Mouse (Mus musculus) MEL (cell line): ENCODE results near the gene Prkce. TPM values are rescaled to one million over a fixed set of nuclear protein-coding genes. Genes with fewer than 3 reads are reported as not detected.

ENCODE experiments used
- DNase-seq: peaks from one replicate; pipeline ENCODE4 v3.0.0; 2011; ENCODE audit warnings: low read depth, low spot score
- H3K27ac ChIP-seq: 2 replicates; pipeline ENCODE4 v1.5.1; 2012; ENCODE audit warnings: low read depth, mild to moderate bottlenecking, control low read depth, low read length, moderate library complexity; ENCODE audit not compliant: control insufficient read depth
- H3K27me3 ChIP-seq, 2 experiments: fragments of 150-350 bp in 1 of 2; sonication (generic) in 1 of 2; 2 replicates each; pipeline ENCODE4 v1.6.1; 2012; ENCODE audit warnings: low read length in 2 of 2, mild to moderate bottlenecking in 2 of 2, improper control_type of control experiment in 1 of 2, moderate library complexity in 1 of 2; ENCODE audit not compliant: insufficient read depth in 2 of 2, control insufficient read depth in 1 of 2
- H3K36me3 ChIP-seq, 2 experiments: 2 replicates each; pipeline ENCODE4 v1.6.1; 2012 to 2014; ENCODE audit warnings: low read length in 2 of 2, improper control_type of control experiment in 1 of 2, inconsistent platforms in 1 of 2, mild to moderate bottlenecking in 1 of 2; ENCODE audit not compliant: insufficient read depth in 2 of 2, control insufficient read depth in 1 of 2
- H3K4me1 ChIP-seq, 2 experiments: fragments of 150-350 bp in 1 of 2; sonication (generic) in 1 of 2; 2 replicates each; pipeline ENCODE4 v1.6.1; 2012; ENCODE audit warnings: low read length in 2 of 2, improper control_type of control experiment in 1 of 2, mild to moderate bottlenecking in 1 of 2; ENCODE audit not compliant: insufficient read depth in 2 of 2, control insufficient read depth in 1 of 2
- H3K4me3 ChIP-seq, 2 experiments: fragments of 150-350 bp in 1 of 2; sonication (generic) in 1 of 2; 2 replicates each; pipeline ENCODE4 v1.5.1; 2012; ENCODE audit warnings: low read depth in 2 of 2, low read length in 2 of 2, mild to moderate bottlenecking in 2 of 2, moderate library complexity in 2 of 2, control low read depth in 1 of 2, improper control_type of control experiment in 1 of 2; ENCODE audit not compliant: control insufficient read depth in 1 of 2, insufficient read depth in 1 of 2
- H3K79me2 ChIP-seq: 2 replicates; pipeline ENCODE4 v1.6.1; 2012; ENCODE audit warnings: mild to moderate bottlenecking, low read length, moderate library complexity; ENCODE audit not compliant: control insufficient read depth, poor library complexity, insufficient read depth
- H3K9ac ChIP-seq: 2 replicates; pipeline ENCODE4 v1.6.1; 2012; ENCODE audit warnings: low read depth, mild to moderate bottlenecking, control low read depth, low read length, moderate library complexity; ENCODE audit not compliant: control insufficient read depth, poor library complexity, severe bottlenecking
- H3K9me3 ChIP-seq: fragments of 150-350 bp; sonication (generic); replicated peaks from 2 replicates; pipeline ENCODE4 v1.6.1; 2012; ENCODE audit warnings: mild to moderate bottlenecking, low read length, improper control_type of control experiment, moderate library complexity; ENCODE audit not compliant: insufficient read depth
- BHLHE40 ChIP-seq: IDR thresholded peaks from 2 replicates; pipeline ENCODE4 v1.6.1; 2012; ENCODE audit warnings: low read depth, mild to moderate bottlenecking, inconsistent platforms, low read length, improper control_type of control experiment, borderline replicate concordance
- CTCF ChIP-seq, 3 experiments: IDR thresholded peaks in 2 of 3; conservative IDR thresholded peaks in 1 of 3; 2 replicates each; pipeline ENCODE4 v1.5.1; 2011 to 2012; ENCODE audit warnings: low read length in 3 of 3, low read depth in 2 of 3, mild to moderate bottlenecking in 2 of 3, improper control_type of control experiment in 1 of 3, inconsistent platforms in 1 of 3, mixed read lengths in 1 of 3, moderate library complexity in 1 of 3; ENCODE audit not compliant: control insufficient read depth in 1 of 3, insufficient read depth in 1 of 3, poor library complexity in 1 of 3, severe bottlenecking in 1 of 3
- E2F4 ChIP-seq: IDR thresholded peaks from 2 replicates; pipeline ENCODE4 v1.6.1; 2011; ENCODE audit warnings: low read depth, low read length, improper control_type of control experiment, borderline replicate concordance
- GABPA ChIP-seq: IDR thresholded peaks from 2 replicates; pipeline ENCODE4 v1.6.1; 2012; ENCODE audit warnings: low read depth, mild to moderate bottlenecking, inconsistent platforms, low read length, improper control_type of control experiment, moderate library complexity
- GATA1 ChIP-seq: IDR thresholded peaks from 2 replicates; pipeline ENCODE4 v1.6.1; 2011; ENCODE audit warnings: low read depth, low read length, improper control_type of control experiment
- HCFC1 ChIP-seq: IDR thresholded peaks from 2 replicates; pipeline ENCODE4 v1.6.1; 2012; ENCODE audit warnings: low read depth, mild to moderate bottlenecking, inconsistent platforms, low read length, improper control_type of control experiment, moderate library complexity
- JUND ChIP-seq: IDR thresholded peaks from 2 replicates; pipeline ENCODE4 v1.6.1; 2011; ENCODE audit warnings: low read depth, mild to moderate bottlenecking, improper control_type of control experiment, low read length
- MAFK ChIP-seq: IDR thresholded peaks from 2 replicates; pipeline ENCODE4 v1.6.1; 2011; ENCODE audit warnings: low read depth, mild to moderate bottlenecking, low read length, improper control_type of control experiment, borderline replicate concordance
- MAX ChIP-seq: IDR thresholded peaks from 2 replicates; pipeline ENCODE4 v1.6.1; 2011; ENCODE audit warnings: low read length, improper control_type of control experiment
- MAZ ChIP-seq: IDR thresholded peaks from 2 replicates; pipeline ENCODE4 v1.6.1; 2012; ENCODE audit warnings: low read depth, mild to moderate bottlenecking, inconsistent platforms, low read length, improper control_type of control experiment
- MYB ChIP-seq: IDR thresholded peaks from 2 replicates; pipeline ENCODE4 v1.6.1; 2011; ENCODE audit warnings: mild to moderate bottlenecking, low read depth, low read length, improper control_type of control experiment
- POLR2A ChIP-seq, 2 experiments: IDR thresholded peaks; 2 replicates each; pipeline ENCODE4 v1.6.1; 2011 to 2012; ENCODE audit warnings: low read length in 2 of 2, mild to moderate bottlenecking in 2 of 2, control low read depth in 1 of 2, improper control_type of control experiment in 1 of 2, low read depth in 1 of 2, moderate library complexity in 1 of 2; ENCODE audit not compliant: control insufficient read depth in 1 of 2, insufficient read depth in 1 of 2, poor library complexity in 1 of 2
- RAD21 ChIP-seq: IDR thresholded peaks from 2 replicates; pipeline ENCODE4 v1.6.1; 2011; ENCODE audit warnings: mild to moderate bottlenecking, low read depth, low read length, improper control_type of control experiment
- SMC3 ChIP-seq: IDR thresholded peaks from 2 replicates; pipeline ENCODE4 v1.6.1; 2011; ENCODE audit warnings: low read depth, low read length, improper control_type of control experiment
- TCF12 ChIP-seq: IDR thresholded peaks from 2 replicates; pipeline ENCODE4 v1.6.1; 2014; ENCODE audit warnings: low read depth, mild to moderate bottlenecking, inconsistent platforms, low read length, improper control_type of control experiment, moderate library complexity
- UBTF ChIP-seq: IDR thresholded peaks from 2 replicates; pipeline ENCODE4 v1.6.1; 2012; ENCODE audit warnings: low read depth, mild to moderate bottlenecking, inconsistent platforms, low read length, improper control_type of control experiment, moderate library complexity, borderline replicate concordance; ENCODE audit not compliant: insufficient read depth
- USF2 ChIP-seq, 2 experiments: IDR thresholded peaks; 2 replicates each; pipeline ENCODE4 v1.6.1; 2011 to 2012; ENCODE audit warnings: improper control_type of control experiment in 2 of 2, low read length in 2 of 2, borderline replicate concordance in 1 of 2, inconsistent platforms in 1 of 2, low read depth in 1 of 2, mild to moderate bottlenecking in 1 of 2; ENCODE audit not compliant: insufficient read depth in 1 of 2
- ZMIZ1 ChIP-seq: IDR thresholded peaks from 2 replicates; pipeline ENCODE4 v1.6.1; 2012; ENCODE audit warnings: low read depth, mild to moderate bottlenecking, inconsistent platforms, low read length, improper control_type of control experiment, moderate library complexity
- polyA plus RNA-seq, 2 experiments: library from polyadenylated mRNA; stranded (reverse) in 1 of 2; unstranded in 1 of 2; fragments of >175 nt in 1 of 2; fragments of >200 nt in 1 of 2; gene quantifications; 2 replicates each; pipeline versions ENCODE4 v1.2.1 to v1.2.4; 2012; ENCODE audit warnings: low replicate concordance in 2 of 2, low read depth in 1 of 2; ENCODE audit not compliant: insufficient read length in 2 of 2, insufficient read depth in 1 of 2, missing spikeins in 1 of 2
- total RNA-seq: library from RNA; depleted of rRNA; stranded (reverse); fragments of 300-350 nt; gene quantifications from 2 replicates; pipeline ENCODE4 v1.2.3, GENCODE M21; 2012

The Prkce gene
- total and polyA plus RNA-seq, 3 experiments: 3.0 to 5.3 TPM; not detected in 1

- Histone ChIP-seq H3K4me3 (no peak overlapping the region), H3K79me2 (no peaks in the 10 kb centered on the region), H3K4me1 (no peaks in the 10 kb centered on the region), H3K9ac (no peak overlapping the region), H3K9me3 (no peaks in the 10 kb centered on the region), H3K36me3 (no peaks in the 10 kb centered on the region), H3K27ac (no peak overlapping the region), H3K27me3 (no peaks in the 10 kb centered on the region)
- TF ChIP-seq POLR2A (IDR thresholded peaks at IDR 0.05; ENCODE audit: control insufficient read depth in 1 of 2, insufficient read depth in 1 of 2, low read depth in 1 of 2, low read length in 2 of 2, poor library complexity in 1 of 2) (no peak), HCFC1 (no peak), MAX (no peak), USF2 (IDR thresholded peaks at IDR 0.05; ENCODE audit: borderline replicate concordance in 1 of 2, insufficient read depth in 1 of 2, low read depth in 1 of 2, low read length in 2 of 2) (no peak), E2F4 (no peak), BHLHE40 (no peak), GABPA (no peak), MAFK (no peak), JUND (no peak), MAZ (no peak), TCF12 (no peak)
- no peak for DNase-seq
Measured at GRCm38 (mm10) chr17:86516630-86517029, 349.0 kb downstream of the Prkce start.

- TF ChIP-seq UBTF (no peak), RAD21 (peak; percentile 12), CTCF (IDR thresholded peaks at IDR 0.05 in 2 of 3, conservative IDR thresholded peaks at IDR 0.05 in 1 of 3; ENCODE audit: control insufficient read depth in 1 of 3, insufficient read depth in 1 of 3, low read depth in 2 of 3, low read length in 3 of 3, poor library complexity in 1 of 3, severe bottlenecking in 1 of 3) (peak in 2 of 3 experiments; percentile 20 to 34; a peak in 2 of 6 replicates)
- H3K4me3 ChIP-seq: no peak overlapping the region
- no peaks in the 10 kb centered on the region for H3K79me2 ChIP-seq
- no peak overlapping the region for H3K27ac ChIP-seq
- H3K9ac ChIP-seq: no peak overlapping the region
- DNase-seq: no peak
- no peaks in the 10 kb centered on the region for H3K36me3 ChIP-seq
- H3K27me3 ChIP-seq: no peaks in the 10 kb centered on the region
- H3K9me3 ChIP-seq: no peaks in the 10 kb centered on the region
- no peaks in the 10 kb centered on the region for H3K4me1 ChIP-seq
Measured at GRCm38 (mm10) chr17:86518604-86519003, 351.0 kb downstream of the Prkce start.

DNA sequence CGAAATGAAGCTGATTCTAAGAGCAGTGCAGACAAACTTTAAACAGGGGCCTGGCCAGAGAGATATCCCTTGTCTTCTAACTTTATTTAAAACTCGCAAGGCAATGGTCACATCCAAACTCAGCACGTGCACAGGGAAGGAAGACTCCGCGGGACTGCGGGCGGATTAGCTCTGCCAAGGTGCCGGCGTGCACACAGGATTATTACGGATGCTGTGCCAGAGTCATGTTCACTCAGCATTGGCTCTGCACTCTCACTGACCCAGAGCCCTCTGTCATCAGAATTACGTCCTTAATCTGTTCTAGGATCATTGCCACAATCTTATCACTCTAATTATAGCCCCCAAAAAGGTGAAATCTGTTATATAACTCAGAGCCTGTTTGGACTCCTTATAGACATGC lies 353.7 kb downstream of the Prkce start:
- Histone ChIP-seq H3K4me1 (no peaks in the 10 kb centered on the region), H3K9me3 (no peaks in the 10 kb centered on the region), H3K27me3 (no peaks in the 10 kb centered on the region), H3K36me3 (no peaks in the 10 kb centered on the region), H3K4me3 (no peak overlapping the region), H3K79me2 (no peaks in the 10 kb centered on the region), H3K27ac (no peak overlapping the region), H3K9ac (no peak overlapping the region)
- TF ChIP-seq MYB: no peak
- TF ChIP-seq SMC3: no peak
- TF ChIP-seq GATA1: no peak
- TF ChIP-seq ZMIZ1: no peak
- DNase-seq: no peak
